Mouse (Mus musculus) right cerebral cortex, postnatal 36 days (tissue): ENCODE results near the gene Rcn1.

Experiments used
- DNase-seq, 2 experiments: peaks; one replicate each; pipeline ENCODE4 v3.0.0; 2022; ENCODE audit warnings: low spot score in 2 of 2, mixed read lengths in 1 of 2

Gene Rcn1

GRCm38 (mm10) chr2:105394375-105394774, 4.7 kb downstream of the Rcn1 start:
- DNase-seq = no peak

- no peak for DNase-seq
Measured at GRCm38 (mm10) chr2:105392514-105392913, 6.6 kb downstream of the Rcn1 start.

- no peak for DNase-seq
Measured at GRCm38 (mm10) chr2:105391414-105391784, 7.7 kb downstream of the Rcn1 start.

- no peak for DNase-seq
Measured at GRCm38 (mm10) chr2:105390653-105391413, 8.3 kb downstream of the Rcn1 start.

- DNase-seq = no peak
Measured at GRCm38 (mm10) chr2:105389007-105389890, 9.9 kb downstream of the Rcn1 start.

GRCm38 (mm10) chr2:105386418-105386817, 12.7 kb downstream of the Rcn1 start:
- DNase-seq = no peak

- DNase-seq = no peak
Measured at GRCm38 (mm10) chr2:105384998-105385397, 14.1 kb downstream of the Rcn1 start.

GRCm38 (mm10) chr2:105383063-105383462, 16.1 kb downstream of the Rcn1 start:
- peak in 1 of 2 experiments; percentile 18 for DNase-seq

- DNase-seq = no peak
Measured at GRCm38 (mm10) chr2:105380757-105381319, 18.3 kb downstream of the Rcn1 start.

GRCm38 (mm10) chr2:105379682-105380081, 19.4 kb downstream of the Rcn1 start:
- DNase-seq = no peak

GRCm38 (mm10) chr2:105375705-105376104, 23.4 kb downstream of the Rcn1 start:
- no peak for DNase-seq

GRCm38 (mm10) chr2:105375261-105375660, 23.9 kb downstream of the Rcn1 start:
- DNase-seq = no peak

- no peak for DNase-seq
Measured at GRCm38 (mm10) chr2:105373658-105374057, 25.5 kb downstream of the Rcn1 start.

GRCm38 (mm10) chr2:105372727-105373126, 26.4 kb downstream of the Rcn1 start:
- DNase-seq = no peak

GRCm38 (mm10) chr2:105372156-105372555, 27.0 kb downstream of the Rcn1 start:
- no peak for DNase-seq

GRCm38 (mm10) chr2:105370698-105371097, 28.4 kb downstream of the Rcn1 start:
- DNase-seq = peak in 1 of 2 experiments; percentile 4

- no peak for DNase-seq
Measured at GRCm38 (mm10) chr2:105370240-105370639, 28.9 kb downstream of the Rcn1 start.

- no peak for DNase-seq
Measured at GRCm38 (mm10) chr2:105367623-105368022, 31.5 kb downstream of the Rcn1 start.

- DNase-seq = no peak
Measured at GRCm38 (mm10) chr2:105358040-105358439, 41.1 kb downstream of the Rcn1 start.

- no peak for DNase-seq
Measured at GRCm38 (mm10) chr2:105356791-105357190, 42.3 kb downstream of the Rcn1 start.

- DNase-seq = no peak
Measured at GRCm38 (mm10) chr2:105348886-105349285, 50.2 kb downstream of the Rcn1 start.

GRCm38 (mm10) chr2:105339993-105340392, 59.1 kb downstream of the Rcn1 start:
- no peak for DNase-seq
